ENCODE assay signal across 14 mouse cellular contexts in genomic region chr4:139715241-139715932, GRCm38 (mm10).
DNase-seq lines count a peak whose midpoint lies in the region; ATAC-seq and TF ChIP-seq lines count a peak whose summit lies in the region.
"Had no signal": no experiment of that assay in that cellular context is flagged by ENCODE, and none has a peak within 500 bp of the region (broad histone marks: within the 10 kb centered on the region; RNA-seq: fewer than 3 reads in every experiment).

No protein-coding gene starts in this region.

- intact Hi-C loops in heart, postnatal 25 days (cut with DNase I), result no loop called here

- no peak for TF ChIP-seq POLR2A in lung, adult 2 months (IDR thresholded peaks at IDR 0.05; ENCODE audit: borderline replicate concordance, extremely low read depth, low read depth, low read length)

- H3K4me1 ChIP-seq in hindbrain, embryonic 10.5 days (replicated peaks), result peaks cover 21% of the 10 kb centered on the region
- H3K4me1 ChIP-seq in hindbrain, postnatal 0 days (ENCODE audit: insufficient read depth, low read length), result no peaks in the 10 kb centered on the region
- H3K4me1 ChIP-seq in limb, embryonic 15.5 days, result peaks cover 8% of the 10 kb centered on the region
- H3K4me1 ChIP-seq in lung, adult 2 months (ENCODE audit: control insufficient read depth, insufficient read depth, low read length), result no peaks in the 10 kb centered on the region

- H3K4me2 ChIP-seq in hindbrain, postnatal 0 days (ENCODE audit: low read depth, low read length), result no peak overlapping the region
- H3K4me2 ChIP-seq in limb, embryonic 15.5 days, result no peak overlapping the region
- H3K4me2 ChIP-seq: hindbrain, embryonic 14.5 days had no signal

- WGBS in hindbrain, embryonic 10.5 days, result 35% methylated on average over 13 of the region's 13 CpGs
- 49% methylated on average over 13 of the region's 13 CpGs for WGBS in hindbrain, postnatal 0 days
- WGBS in limb, embryonic 15.5 days, result 21% methylated on average over 13 of the region's 13 CpGs
- 30% methylated on average over 13 of the region's 13 CpGs for WGBS in lung, adult 2 months

- no peaks in the 10 kb centered on the region for H3K9me3 ChIP-seq in hindbrain, embryonic 10.5 days
- H3K9me3 ChIP-seq in hindbrain, postnatal 0 days (ENCODE audit: low read length), result no peaks in the 10 kb centered on the region
- no peaks in the 10 kb centered on the region for H3K9me3 ChIP-seq in limb, embryonic 15.5 days

- peak overlapping the region; percentile 69 for H3K27ac ChIP-seq in hindbrain, embryonic 10.5 days
- H3K27ac ChIP-seq in hindbrain, postnatal 0 days, result no peak overlapping the region
- H3K27ac ChIP-seq in limb, embryonic 15.5 days, result no peak overlapping the region
- H3K27ac ChIP-seq: heart, adult 2 months; hindbrain, embryonic 14.5 days had no signal

- no peak for DNase-seq in hindbrain, embryonic 10.5 days (ENCODE audit: low spot score)
- no peak for DNase-seq in hindbrain, postnatal 0 days (ENCODE audit: low spot score)
- peak; percentile 45 for DNase-seq in embryo, embryonic 10 days (ENCODE audit: low spot score)
- peak; percentile 17 for DNase-seq in forelimb bud, embryonic 11.5 days (ENCODE audit: low read depth, low spot score)
- DNase-seq in testis, postnatal 10 days (ENCODE audit: low spot score), result no peak
- no peak for DNase-seq in heart, postnatal 25 days (ENCODE audit: low spot score)
- no peak for DNase-seq in lung, adult 2 months
- DNase-seq: cerebellum, postnatal 10 days; forebrain, postnatal 0 days; heart, adult 2 months; left cerebral cortex, postnatal 4 days; thymus, adult 2 months had no signal

- no peak overlapping the region for H3K9ac ChIP-seq in hindbrain, postnatal 0 days (replicated peaks; ENCODE audit: low read length)
- 0 out of 2 replicates have a peak overlapping the region, but pooled peaks have one; percentile 4 for H3K9ac ChIP-seq in limb, embryonic 15.5 days
- H3K9ac ChIP-seq: forebrain, postnatal 0 days; hindbrain, embryonic 14.5 days had no signal

- H3K36me3 ChIP-seq in hindbrain, embryonic 10.5 days, result no peaks in the 10 kb centered on the region
- H3K36me3 ChIP-seq in hindbrain, postnatal 0 days (ENCODE audit: insufficient read depth, low read length), result no peaks in the 10 kb centered on the region
- no peaks in the 10 kb centered on the region for H3K36me3 ChIP-seq in limb, embryonic 15.5 days

- TF ChIP-seq CTCF in hindbrain, postnatal 0 days (IDR thresholded peaks at IDR 0.05; ENCODE audit: low read depth), result no peak
- no peak for TF ChIP-seq CTCF in lung, adult 2 months (IDR thresholded peaks at IDR 0.05; ENCODE audit: insufficient read depth, low read length)

- no peak for ATAC-seq in hindbrain, postnatal 0 days
- ATAC-seq in limb, embryonic 15.5 days (ENCODE audit: insufficient number of reproducible peaks, low FRiP score, low TSS enrichment, low read depth), result no peak; the same call in 1 of the 2 replicates
- ATAC-seq: forebrain, postnatal 0 days had no signal

- no peak overlapping the region for H3K4me3 ChIP-seq in hindbrain, embryonic 10.5 days
- H3K4me3 ChIP-seq in hindbrain, postnatal 0 days (ENCODE audit: low read length), result no peak overlapping the region
- H3K4me3 ChIP-seq in limb, embryonic 15.5 days, result no peak overlapping the region
- no peak overlapping the region for H3K4me3 ChIP-seq in lung, adult 2 months (replicated peaks; ENCODE audit: extremely low read depth, low read depth, low read length)
- H3K4me3 ChIP-seq: heart, adult 2 months had no signal

- peaks cover 27% of the 10 kb centered on the region for H3K27me3 ChIP-seq in hindbrain, embryonic 10.5 days (ENCODE audit: insufficient read depth, poor library complexity, severe bottlenecking)
- H3K27me3 ChIP-seq in hindbrain, postnatal 0 days (ENCODE audit: insufficient read depth, low read length), result no peaks in the 10 kb centered on the region
- H3K27me3 ChIP-seq in limb, embryonic 15.5 days, result peaks cover 3% of the 10 kb centered on the region; the same call in 1 of the 2 replicates

Comparison
In these comparisons a context has a peak if more than half of its experiments do, and no peak if none do; other contexts are left out.
1. DNase-seq: peak in embryo, embryonic 10 days (single experiment) and forelimb bud, embryonic 11.5 days (single experiment); none in hindbrain, embryonic 10.5 days (single experiment), hindbrain, postnatal 0 days (single experiment), testis, postnatal 10 days (single experiment), heart, postnatal 25 days (single experiment) and lung, adult 2 months (single experiment).